In the genomic region with DNA sequence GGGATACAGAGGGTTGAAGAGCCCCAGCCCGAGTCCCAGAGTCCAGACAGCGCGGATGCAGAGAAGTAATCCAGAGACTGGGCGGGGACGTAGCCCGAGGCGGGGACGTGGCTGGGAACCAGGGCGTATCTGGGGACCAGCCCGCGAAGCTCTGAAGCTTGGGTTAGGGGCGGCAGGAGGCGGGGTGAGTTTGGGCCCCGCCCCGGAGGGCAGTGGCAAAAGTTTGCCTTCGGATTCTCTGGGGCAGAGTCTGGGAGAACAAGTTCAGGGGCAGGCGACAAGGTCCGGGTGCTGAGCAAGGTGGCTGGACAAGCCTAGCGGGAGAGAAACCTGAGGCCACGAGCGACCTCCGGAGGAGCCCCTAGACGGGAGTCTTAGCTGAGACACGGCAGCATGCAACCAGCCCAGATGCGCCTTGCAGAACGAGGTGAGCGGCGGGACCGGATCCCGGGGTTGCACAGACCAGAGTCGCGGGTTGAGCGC, we compare ENCODE assay signal across 8 mouse cellular contexts. TPM values are rescaled to one million over a fixed set of nuclear protein-coding genes. Genes with fewer than 3 reads are reported as not detected.
A peak's percentile ranks its signal among the peaks of the same experiment; 100 is the strongest.
DNase-seq lines count a peak whose midpoint lies in the region; ATAC-seq lines count a peak whose summit lies in the region.

A gene (plus strand): TSS at position 121 of the 483 bp plus-strand sequence.

- H3K4me1 ChIP-seq in hindbrain, embryonic 11.5 days (replicated peaks; ENCODE audit: control insufficient read depth, insufficient read depth, low read length): peaks cover 10% of the 10 kb centered on the region; the same call in 1 of the 2 replicates
- H3K4me1 ChIP-seq in midbrain, embryonic 15.5 days: peaks cover 17% of the 10 kb centered on the region

- WGBS in hindbrain, embryonic 11.5 days: under 1% methylated on average over 33 of the region's 33 CpGs
- under 1% methylated on average over 33 of the region's 33 CpGs for WGBS in midbrain, embryonic 15.5 days

- H3K27me3 ChIP-seq in hindbrain, embryonic 11.5 days (ENCODE audit: control insufficient read depth, insufficient read depth, low read length): peaks cover 9% of the 10 kb centered on the region
- peaks cover 5% of the 10 kb centered on the region; the same call in 1 of the 2 replicates for H3K27me3 ChIP-seq in midbrain, embryonic 15.5 days (replicated peaks)

- peak; percentile 76 for ATAC-seq in hindbrain, embryonic 11.5 days (ENCODE audit: low FRiP score)
- ATAC-seq in midbrain, embryonic 15.5 days (replicated peaks): peak; percentile 44; the same call in 1 of the 2 replicates

- DNase-seq in 416B (ENCODE audit: low read depth) (peak; percentile 84), liver (peak; percentile 63)
- peak; percentile 44 for DNase-seq in adrenal gland, postnatal 25 days
- DNase-seq in gastrocnemius, adult 18-20 months (ENCODE audit: low spot score): peak; percentile 63
- DNase-seq in hindbrain, embryonic 11.5 days (ENCODE audit: low spot score): peak; percentile 78
- peak; percentile 19 for DNase-seq in thymus, postnatal 14 days
- DNase-seq in frontal cortex, adult 2 months (ENCODE audit: extremely low spot score in 1 of 2, low spot score in 1 of 2): no peak

- H3K4me3 ChIP-seq in hindbrain, embryonic 11.5 days (ENCODE audit: low read depth, low read length): peak within 1 kb of the TSS; percentile 36
- peak within 1 kb of the TSS; percentile 35 for H3K4me3 ChIP-seq in midbrain, embryonic 15.5 days

- no peaks in the 10 kb centered on the region for H3K36me3 ChIP-seq in hindbrain, embryonic 11.5 days (ENCODE audit: control insufficient read depth, insufficient read depth, low read length)
- no peaks in the 10 kb centered on the region for H3K36me3 ChIP-seq in midbrain, embryonic 15.5 days (replicated peaks)

- H3K9me3 ChIP-seq in hindbrain, embryonic 11.5 days (ENCODE audit: control insufficient read depth, low read length): no peaks in the 10 kb centered on the region
- H3K9me3 ChIP-seq in midbrain, embryonic 15.5 days: no peaks in the 10 kb centered on the region

- H3K27ac ChIP-seq in hindbrain, embryonic 11.5 days (ENCODE audit: low read depth, low read length): no peak within 1 kb of the TSS
- H3K27ac ChIP-seq in midbrain, embryonic 15.5 days: no peak within 1 kb of the TSS

- peak within 1 kb of the TSS; percentile 47 for H3K4me2 ChIP-seq in hindbrain, embryonic 11.5 days (replicated peaks; ENCODE audit: low read depth, low read length)
- H3K4me2 ChIP-seq in midbrain, embryonic 15.5 days: peak within 1 kb of the TSS; percentile 61

- peak within 1 kb of the TSS; percentile 35 for H3K9ac ChIP-seq in hindbrain, embryonic 11.5 days (ENCODE audit: low read depth, low read length)
- H3K9ac ChIP-seq in midbrain, embryonic 15.5 days: peak within 1 kb of the TSS; percentile 30

RNA-seq across cellular contexts. Expression of the gene that starts here (rescaled TPM):
- 12.2 and 16.1 TPM in 2 replicates for total RNA-seq in adrenal gland, postnatal 25 days (2021)
- 1 to 10 TPM; 3.0 to 4.2 TPM for total RNA-seq in gastrocnemius, adult 18-20 months (2021)
- 46.8 and 48.5 TPM in 2 replicates for polyA plus RNA-seq in hindbrain, embryonic 11.5 days (2014; fragmentation: Nextera tagmentation; extraction: Ambion mirVana)
- 13.6 and 14.0 TPM in 2 replicates for polyA plus RNA-seq in midbrain, embryonic 15.5 days (2015; fragmentation: Nextera tagmentation; extraction: Ambion mirVana)
- polyA plus RNA-seq in frontal cortex, adult 2 months (2012; rRNA removed): 6.2 and 6.3 TPM in 2 replicates

Comparison
In these comparisons a context has a peak if more than half of its experiments do, and no peak if none do; other contexts are left out.
1. DNase-seq: peak in 416B (single experiment), adrenal gland, postnatal 25 days (single experiment), gastrocnemius, adult 18-20 months (single experiment), hindbrain, embryonic 11.5 days (single experiment), liver (single experiment) and thymus, postnatal 14 days (single experiment); none in frontal cortex, adult 2 months (0 of 2).